Mouse (Mus musculus): ENCODE results near the gene Cyp26a1. TPM values are rescaled to one million over a fixed set of nuclear protein-coding genes. Genes with fewer than 3 reads are reported as not detected.

The Cyp26a1 gene
- 0.16 TPM in 2 replicates for polyA plus RNA-seq (2012; rRNA removed)
- polyA plus RNA-seq (2014; fragmentation: Nextera tagmentation; extraction: Ambion mirVana) = 0.10 TPM in 1 of 2 replicates, not detected in the other

GRCm38 (mm10) chr19:37697651-37698272, at the start of gene Cyp26a1:
Cyp26a1 (plus strand) TSS chr19:37697798.
- no peak for TF ChIP-seq CTCF (IDR thresholded peaks at IDR 0.05; ENCODE audit: low read depth)
- no peak for TF ChIP-seq EP300 (IDR thresholded peaks at IDR 0.05; ENCODE audit: low read depth)
- WGBS (ENCODE audit: insufficient replicate concordance) = 1% methylated on average over 51 of the region's 51 CpGs
- H3K4me1 ChIP-seq (replicated peaks; ENCODE audit: control insufficient read depth in 2 of 2, insufficient read depth in 2 of 2, low read length in 1 of 2) = no peaks in the 10 kb centered on the region; a peak in 1 of 4 replicates
- no peaks in the 10 kb centered on the region for H3K36me3 ChIP-seq (replicated peaks; ENCODE audit: control insufficient read depth, insufficient read depth, low read depth)
- no peak within 1 kb of the TSS for H3K27ac ChIP-seq
- no peak for ATAC-seq (ENCODE audit: insufficient read depth)
- H3K9me3 ChIP-seq (ENCODE audit: control insufficient read depth, low read length) = no peaks in the 10 kb centered on the region
- H3K27me3 ChIP-seq (ENCODE audit: control insufficient read depth, insufficient read depth, low read length) = peaks cover 93% of the 10 kb centered on the region
- peak within 1 kb of the TSS in 1 of 2 experiments; percentile 20; a peak in 1 of 4 replicates for H3K4me3 ChIP-seq (ENCODE audit: insufficient read depth in 1 of 2, low read depth in 2 of 2, low read length in 2 of 2)
- DNase-seq (ENCODE audit: low read depth in 3 of 3, low spot score in 3 of 3) = no peak
- H3K9ac ChIP-seq (replicated peaks) = no peak within 1 kb of the TSS
- H3K4me2 ChIP-seq (ENCODE audit: low read depth) = peak within 1 kb of the TSS; percentile 41

- Histone ChIP-seq H3K4me2 (ENCODE audit: low read depth) (no peak overlapping the region), H3K36me3 (replicated peaks; ENCODE audit: control insufficient read depth, insufficient read depth, low read depth) (no peaks in the 10 kb centered on the region; the same call in 1 of the 2 replicates), H3K27me3 (ENCODE audit: control insufficient read depth, insufficient read depth, low read length) (no peaks in the 10 kb centered on the region), H3K4me1 (replicated peaks; ENCODE audit: control insufficient read depth in 2 of 2, insufficient read depth in 2 of 2, low read length in 1 of 2) (no peaks in the 10 kb centered on the region), H3K9me3 (ENCODE audit: control insufficient read depth, low read length) (no peaks in the 10 kb centered on the region), H3K9ac (replicated peaks) (no peak overlapping the region), H3K4me3 (ENCODE audit: insufficient read depth in 1 of 2, low read depth in 2 of 2, low read length in 2 of 2) (no peak overlapping the region), H3K27ac (no peak overlapping the region)
- DNase-seq (ENCODE audit: low read depth in 3 of 3, low spot score in 3 of 3) (no peak), ATAC-seq (ENCODE audit: insufficient read depth) (no peak)
- no peak for TF ChIP-seq EP300 (IDR thresholded peaks at IDR 0.05; ENCODE audit: low read depth)
- peak; percentile 10; the same call in 1 of the 2 replicates for TF ChIP-seq CTCF (IDR thresholded peaks at IDR 0.05; ENCODE audit: low read depth)
- WGBS (ENCODE audit: insufficient replicate concordance) = 71% methylated on average over 2 of the region's 2 CpGs
Measured at GRCm38 (mm10) chr19:37647994-37648393, 49.6 kb upstream of the Cyp26a1 start.

GRCm38 (mm10) chr19:37650526-37650925, 47.1 kb upstream of the Cyp26a1 start:
- Histone ChIP-seq H3K4me1 (replicated peaks; ENCODE audit: control insufficient read depth in 2 of 2, insufficient read depth in 2 of 2, low read length in 1 of 2) (peaks cover 0 to 2% of the 10 kb centered on the region in 2 experiments; a peak in 1 of 4 replicates), H3K27ac (no peak overlapping the region), H3K4me2 (ENCODE audit: low read depth) (no peak overlapping the region), H3K27me3 (ENCODE audit: control insufficient read depth, insufficient read depth, low read length) (no peaks in the 10 kb centered on the region), H3K4me3 (ENCODE audit: insufficient read depth in 1 of 2, low read depth in 2 of 2, low read length in 2 of 2) (no peak overlapping the region), H3K9ac (replicated peaks) (no peak overlapping the region), H3K36me3 (replicated peaks; ENCODE audit: control insufficient read depth, insufficient read depth, low read depth) (no peaks in the 10 kb centered on the region; the same call in 1 of the 2 replicates), H3K9me3 (ENCODE audit: control insufficient read depth, low read length) (no peaks in the 10 kb centered on the region)
- DNase-seq (ENCODE audit: low read depth in 3 of 3, low spot score in 3 of 3) = no peak
- TF ChIP-seq EP300 (IDR thresholded peaks at IDR 0.05; ENCODE audit: low read depth) (no peak), CTCF (IDR thresholded peaks at IDR 0.05; ENCODE audit: low read depth) (no peak)
- ATAC-seq (ENCODE audit: insufficient read depth) = no peak
- WGBS (ENCODE audit: insufficient replicate concordance) = 60% methylated on average over 2 of the region's 2 CpGs

- ATAC-seq (ENCODE audit: insufficient read depth) = no peak; the same call in 1 of the 2 replicates
- no peak overlapping the region for H3K9ac ChIP-seq (replicated peaks)
Measured at GRCm38 (mm10) chr19:37654012-37654411, 43.6 kb upstream of the Cyp26a1 start.

GRCm38 (mm10) chr19:37656441-37656840, 41.2 kb upstream of the Cyp26a1 start:
- no peaks in the 10 kb centered on the region for H3K36me3 ChIP-seq (replicated peaks; ENCODE audit: control insufficient read depth, insufficient read depth, low read depth)
- TF ChIP-seq CTCF (IDR thresholded peaks at IDR 0.05; ENCODE audit: low read depth) (no peak), EP300 (IDR thresholded peaks at IDR 0.05; ENCODE audit: low read depth) (no peak)
- H3K4me3 ChIP-seq (ENCODE audit: insufficient read depth in 1 of 2, low read depth in 2 of 2, low read length in 2 of 2) = no peak overlapping the region
- H3K9me3 ChIP-seq (ENCODE audit: control insufficient read depth, low read length) = no peaks in the 10 kb centered on the region
- no peak overlapping the region for H3K4me2 ChIP-seq (ENCODE audit: low read depth)
- H3K27ac ChIP-seq = no peak overlapping the region
- H3K4me1 ChIP-seq (replicated peaks; ENCODE audit: control insufficient read depth in 2 of 2, insufficient read depth in 2 of 2, low read length in 1 of 2) = peaks cover 0 to 2% of the 10 kb centered on the region in 2 experiments; a peak in 1 of 4 replicates
- H3K27me3 ChIP-seq (ENCODE audit: control insufficient read depth, insufficient read depth, low read length) = no peaks in the 10 kb centered on the region
- 52% methylated on average over 9 of the region's 9 CpGs for WGBS (ENCODE audit: insufficient replicate concordance)
- ATAC-seq (ENCODE audit: insufficient read depth) (no peak), DNase-seq (ENCODE audit: low read depth in 3 of 3, low spot score in 3 of 3) (no peak)
- H3K9ac ChIP-seq (replicated peaks) = no peak overlapping the region

More at GRCm38 (mm10) chr19:37654012-37654411, 43.6 kb upstream of the Cyp26a1 start:
- Histone ChIP-seq H3K4me1 (replicated peaks; ENCODE audit: control insufficient read depth in 2 of 2, insufficient read depth in 2 of 2, low read length in 1 of 2) (peaks cover 0 to 2% of the 10 kb centered on the region in 2 experiments; a peak in 1 of 4 replicates), H3K36me3 (replicated peaks; ENCODE audit: control insufficient read depth, insufficient read depth, low read depth) (no peaks in the 10 kb centered on the region), H3K4me2 (ENCODE audit: low read depth) (no peak overlapping the region), H3K4me3 (ENCODE audit: insufficient read depth in 1 of 2, low read depth in 2 of 2, low read length in 2 of 2) (no peak overlapping the region), H3K9me3 (ENCODE audit: control insufficient read depth, low read length) (no peaks in the 10 kb centered on the region), H3K27me3 (ENCODE audit: control insufficient read depth, insufficient read depth, low read length) (no peaks in the 10 kb centered on the region), H3K27ac (no peak overlapping the region)
- WGBS (ENCODE audit: insufficient replicate concordance) = 32% methylated on average over 5 of the region's 5 CpGs
- TF ChIP-seq CTCF (IDR thresholded peaks at IDR 0.05; ENCODE audit: low read depth) = no peak
- TF ChIP-seq EP300 (IDR thresholded peaks at IDR 0.05; ENCODE audit: low read depth) = no peak
- no peak for DNase-seq (ENCODE audit: low read depth in 3 of 3, low spot score in 3 of 3)
